Mouse (Mus musculus) myocyte (in vitro differentiated cells): ENCODE measurements at regions not wholly inside any gene's neighbourhood (a gene's known extent, or its start where the extent isn't known, plus 50 kb on each side); places are given as distances from the start of the nearest gene placed in this dataset.

Experiments used
- CEBPB ChIP-seq: IDR thresholded peaks from 2 replicates; pipeline ENCODE4 v1.6.1; 2011; ENCODE audit warnings: mild to moderate bottlenecking, moderate library complexity; ENCODE audit not compliant: poor library complexity, insufficient read depth, severe bottlenecking
- E2F4 ChIP-seq: IDR thresholded peaks from one replicate; pipeline ENCODE4 v1.6.1; 2011; ENCODE audit warnings: mild to moderate bottlenecking, control low read depth, moderate library complexity; ENCODE audit not compliant: insufficient read depth
- MAX ChIP-seq: IDR thresholded peaks from one replicate; pipeline ENCODE4 v1.6.1; 2011; ENCODE audit warnings: low read depth, mild to moderate bottlenecking, control low read depth
- MYOD1 ChIP-seq, 3 experiments: IDR thresholded peaks; one replicate each; pipeline ENCODE4 v1.6.1; 2011; ENCODE audit warnings: control low read depth in 2 of 3, low read depth in 2 of 3, mild to moderate bottlenecking in 2 of 3, moderate library complexity in 1 of 3; ENCODE audit not compliant: insufficient read length in 2 of 3, control insufficient read depth in 1 of 3
- MYOG ChIP-seq, 3 experiments: IDR thresholded peaks; one replicate each; pipeline ENCODE4 v1.6.1; 2011; ENCODE audit warnings: control low read depth in 2 of 3, low read depth in 2 of 3, mild to moderate bottlenecking in 2 of 3; ENCODE audit not compliant: insufficient read length in 2 of 3, control insufficient read depth in 1 of 3, insufficient read depth in 1 of 3
- POLR2A ChIP-seq: IDR thresholded peaks from one replicate; pipeline ENCODE4 v1.6.1; 2011; ENCODE audit warnings: low read depth, mild to moderate bottlenecking, control low read depth, moderate library complexity; ENCODE audit not compliant: insufficient read length
- POLR2AphosphoS2 ChIP-seq: IDR thresholded peaks from one replicate; pipeline ENCODE4 v1.6.1; 2011; ENCODE audit warnings: low read depth, control low read depth; ENCODE audit not compliant: insufficient read length
- REST ChIP-seq: IDR thresholded peaks from one replicate; pipeline ENCODE4 v1.6.1; 2011; ENCODE audit warnings: mild to moderate bottlenecking, control low read depth, moderate library complexity; ENCODE audit not compliant: insufficient read depth, insufficient read length
- SRF ChIP-seq: IDR thresholded peaks from one replicate; pipeline ENCODE4 v1.6.1; 2011; ENCODE audit warnings: low read depth; ENCODE audit not compliant: control insufficient read depth, insufficient read length
- TCF12 ChIP-seq: IDR thresholded peaks from one replicate; pipeline ENCODE4 v1.6.1; 2011; ENCODE audit warnings: mild to moderate bottlenecking, control low read depth; ENCODE audit not compliant: poor library complexity, insufficient read depth, severe bottlenecking
- TCF3 ChIP-seq: IDR thresholded peaks from one replicate; pipeline ENCODE4 v1.6.1; 2011; ENCODE audit warnings: low read depth, control low read depth; ENCODE audit not compliant: insufficient read length
- USF1 ChIP-seq: IDR thresholded peaks from one replicate; pipeline ENCODE4 v1.6.1; 2011; ENCODE audit warnings: low read depth, mild to moderate bottlenecking, control low read depth, moderate library complexity

DNA sequence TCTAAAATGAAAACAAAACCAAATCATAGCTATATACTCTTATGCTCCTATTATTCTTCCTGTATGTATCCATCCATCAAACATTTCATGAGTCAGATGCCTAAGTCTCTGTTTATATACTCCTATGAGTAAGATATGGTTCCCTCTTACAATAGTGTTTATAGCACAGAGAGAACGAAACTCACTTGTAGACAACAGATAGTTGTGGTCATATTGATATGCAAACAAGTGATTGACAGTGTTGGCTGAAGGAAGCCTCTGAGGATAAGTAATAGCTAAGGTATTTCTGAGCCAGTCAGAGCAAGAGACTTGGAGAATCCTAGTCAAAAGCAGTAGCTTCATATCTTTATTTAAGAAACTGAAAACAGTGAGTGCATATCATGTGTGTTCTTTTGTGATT, 354.4 kb upstream of the Cited2 start:
- TF ChIP-seq TCF12: no peak
- no peak for TF ChIP-seq MYOG (IDR thresholded peaks at IDR 0.05; ENCODE audit: control insufficient read depth in 1 of 3, insufficient read depth in 1 of 3, insufficient read length in 2 of 3, low read depth in 2 of 3)
- TF ChIP-seq POLR2A: no peak
- TF ChIP-seq USF1: no peak
- no peak for TF ChIP-seq MAX
- no peak for TF ChIP-seq E2F4
- TF ChIP-seq CEBPB: no peak
- no peak for TF ChIP-seq REST
- no peak for TF ChIP-seq TCF3
- TF ChIP-seq SRF: no peak
- no peak for TF ChIP-seq POLR2AphosphoS2
- TF ChIP-seq MYOD1 (IDR thresholded peaks at IDR 0.05; ENCODE audit: control insufficient read depth in 1 of 3, insufficient read length in 2 of 3, low read depth in 2 of 3): no peak
